Mouse (Mus musculus) kidney, postnatal 25 days (tissue): ENCODE data around the gene Hdgfl2.

ENCODE experiments used
- DNase-seq, 2 experiments: peaks; one replicate each; pipeline ENCODE4 v3.0.0; 2021; ENCODE audit warnings: mixed read lengths in 2 of 2

Hdgfl2 gene

GRCm38 (mm10) chr17:56132661-56133060, 53.2 kb downstream of the Hdgfl2 start:
- peak; percentile 65 to 78 for DNase-seq

GRCm38 (mm10) chr17:56133457-56134363, 54.3 kb downstream of the Hdgfl2 start:
- DNase-seq, result peak; percentile 84 to 90

- DNase-seq, result peak; percentile 77 to 79
Measured at GRCm38 (mm10) chr17:56134463-56134971, 55.1 kb downstream of the Hdgfl2 start.

GRCm38 (mm10) chr17:56136558-56136957, 57.1 kb downstream of the Hdgfl2 start:
- peak in 1 of 2 experiments; percentile 63 for DNase-seq

DNA sequence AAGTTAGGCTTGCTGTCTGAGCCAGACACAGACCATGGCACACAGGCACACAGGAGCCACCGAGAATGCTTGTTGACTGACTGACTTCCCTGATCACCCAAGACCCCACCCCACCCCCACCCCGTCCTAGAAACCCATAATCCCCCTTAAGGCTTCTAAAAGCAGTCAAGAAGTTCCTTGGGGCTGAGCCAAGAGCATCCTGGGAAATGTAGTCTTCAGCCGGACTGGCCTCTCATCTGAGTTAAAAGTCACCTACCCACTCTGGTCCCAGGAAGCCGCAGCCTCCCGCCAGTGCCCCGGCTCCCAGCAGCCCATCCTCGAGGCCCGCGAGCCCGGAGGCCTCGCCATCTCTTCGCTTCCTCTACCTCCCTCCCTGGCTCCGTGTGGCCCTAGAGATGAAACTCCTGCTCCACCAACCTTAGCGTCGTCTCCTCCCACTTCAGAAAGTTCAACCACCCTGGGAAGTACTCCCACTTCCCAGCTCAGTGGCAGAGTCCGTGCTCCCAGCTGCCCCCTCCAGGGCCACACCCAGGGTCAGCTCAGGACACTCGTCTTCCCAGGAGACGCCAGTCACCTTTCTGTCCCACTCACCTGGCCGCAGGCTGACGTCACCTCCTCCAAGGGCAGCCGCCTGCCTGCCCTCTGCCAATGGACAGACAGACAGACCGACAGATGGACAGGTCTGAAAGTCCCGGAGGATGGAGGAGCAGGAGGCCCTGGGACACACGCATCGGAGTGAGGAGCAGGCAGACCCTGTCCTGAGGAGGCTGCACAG, 58.6 kb downstream of the Hdgfl2 start:
- peak; percentile 30 to 52 for DNase-seq

DNA sequence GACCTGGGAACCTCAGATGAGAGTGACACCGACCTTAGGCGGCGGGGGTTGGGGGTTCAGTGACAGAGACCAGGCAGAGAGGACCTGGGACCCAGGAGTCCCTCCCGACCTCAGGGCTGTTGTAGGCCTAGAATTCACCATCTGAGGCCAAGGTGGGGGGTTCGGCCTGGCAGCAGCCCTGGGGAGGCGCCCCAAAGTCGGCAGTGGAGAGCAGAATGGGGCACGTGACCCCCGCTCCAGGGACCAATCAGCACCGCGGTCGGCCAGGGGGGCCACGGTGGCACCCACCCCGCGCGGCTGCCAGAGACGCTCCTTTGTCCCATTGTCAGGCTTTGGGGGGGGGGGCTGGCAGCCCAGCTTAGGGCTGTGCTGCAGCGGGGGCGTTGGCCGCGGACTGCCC, 59.9 kb downstream of the Hdgfl2 start:
- DNase-seq, result no peak

DNA sequence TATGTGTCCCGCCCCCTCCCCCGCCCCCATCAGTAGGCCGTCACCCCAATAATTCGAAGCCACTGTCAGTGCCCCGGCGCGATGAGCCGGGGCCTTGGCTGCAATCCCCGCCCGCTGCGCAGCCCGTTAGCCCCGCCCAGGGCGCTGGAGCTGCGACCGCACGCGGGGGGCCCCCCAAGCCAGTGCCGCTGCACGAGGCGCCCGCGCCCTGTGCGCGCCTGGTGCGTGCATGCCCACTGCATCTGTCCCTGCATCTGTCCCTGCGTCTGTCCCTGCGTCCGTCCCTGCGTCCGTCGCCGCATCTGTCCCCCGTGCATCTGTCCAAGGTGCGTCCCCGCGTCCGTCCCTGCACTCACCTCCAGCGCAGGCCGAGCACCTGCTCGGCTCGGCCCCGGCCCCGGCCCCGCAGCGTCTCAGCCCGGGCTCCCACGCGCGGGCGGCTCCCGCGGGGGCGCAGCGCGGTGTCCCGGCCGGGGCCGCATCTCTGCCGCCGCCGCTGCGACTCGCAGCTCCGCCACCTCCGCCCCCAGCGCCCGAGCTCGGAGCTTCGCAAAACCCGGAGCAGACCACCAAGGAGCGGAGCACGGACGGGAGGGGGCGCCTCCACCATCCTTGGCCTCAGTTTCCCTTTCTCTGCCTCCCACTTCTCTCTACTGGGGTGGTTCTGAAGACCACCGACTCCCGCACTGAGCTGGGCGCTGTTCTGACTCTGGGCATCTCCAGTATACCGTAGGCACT, 60.6 kb downstream of the Hdgfl2 start, which contains the start of gene Sema6b:
Gene Sema6b, minus strand, starts transcription at position 486 of the 738 bp plus-strand sequence.
- peak; percentile 40 to 64 for DNase-seq

DNA sequence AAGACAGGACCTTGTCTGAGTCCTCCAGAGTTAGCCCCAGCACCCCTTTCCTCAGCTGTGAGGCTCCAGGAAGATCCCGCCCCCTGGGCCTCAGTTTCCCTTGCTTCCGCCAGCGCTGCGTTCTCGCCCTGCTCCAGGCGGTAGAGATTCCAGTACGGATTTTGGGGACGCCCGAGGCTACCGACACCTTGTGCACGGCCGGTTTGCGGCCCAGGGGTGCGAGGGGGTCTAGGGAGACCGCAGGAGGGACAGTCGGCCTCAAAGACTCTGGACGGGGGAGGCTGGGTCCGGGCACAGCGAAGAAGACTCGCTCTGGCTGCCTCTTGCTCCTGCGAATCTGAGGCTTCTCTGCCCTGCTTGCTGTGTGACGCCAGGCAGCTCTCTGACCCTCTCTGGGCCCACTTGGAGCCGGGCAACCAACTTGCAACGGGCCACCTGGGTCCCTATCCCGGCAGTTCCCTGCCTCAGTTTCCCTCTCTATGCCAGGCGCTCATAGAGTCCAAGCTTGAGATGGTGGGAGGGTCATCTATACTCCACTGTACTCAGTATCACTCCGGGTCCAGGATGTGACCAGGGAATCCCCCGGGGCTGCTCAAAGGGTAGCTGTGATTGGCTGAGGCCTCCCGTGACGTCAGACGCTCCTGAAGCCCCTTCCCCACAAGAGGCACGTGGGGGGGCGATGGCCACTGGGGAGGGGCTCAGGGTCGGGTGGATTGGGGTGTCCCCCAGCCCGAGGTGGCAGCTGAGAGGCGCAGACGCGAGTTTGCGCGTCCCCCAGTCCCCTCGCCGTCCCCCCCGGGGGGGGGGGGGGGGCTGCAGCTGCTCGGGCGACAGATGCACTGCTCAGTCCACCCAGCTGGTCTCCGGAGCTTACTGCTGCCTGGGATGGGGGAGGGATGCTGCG, 62.5 kb downstream of the Hdgfl2 start:
- DNase-seq, result peak in 1 of 2 experiments; percentile 52

- no peak for DNase-seq
Measured at GRCm38 (mm10) chr17:56144546-56144945, 65.1 kb downstream of the Hdgfl2 start.

DNA sequence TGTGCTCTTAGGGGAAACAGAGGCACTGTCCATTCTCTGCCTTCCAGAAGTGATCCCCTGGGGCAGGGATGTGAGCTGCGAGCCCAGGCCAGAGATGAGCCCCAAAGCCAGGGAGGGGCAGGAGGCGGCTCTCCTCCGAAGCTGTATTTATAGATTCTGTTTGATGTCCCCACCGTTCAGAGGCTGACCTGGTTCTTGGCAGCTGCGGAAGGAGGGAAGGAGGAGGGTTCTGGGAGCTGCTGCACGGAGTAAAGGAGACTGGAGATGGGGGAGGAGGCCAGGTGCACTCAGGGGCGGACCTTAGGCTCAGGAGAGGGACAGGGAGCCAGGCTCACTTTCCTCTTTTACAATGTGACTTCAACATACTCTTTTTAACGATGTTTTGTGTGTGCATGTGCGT, 66.7 kb downstream of the Hdgfl2 start:
- no peak for DNase-seq

- no peak for DNase-seq
Measured at GRCm38 (mm10) chr17:56147420-56147819, 68.0 kb downstream of the Hdgfl2 start.

DNA sequence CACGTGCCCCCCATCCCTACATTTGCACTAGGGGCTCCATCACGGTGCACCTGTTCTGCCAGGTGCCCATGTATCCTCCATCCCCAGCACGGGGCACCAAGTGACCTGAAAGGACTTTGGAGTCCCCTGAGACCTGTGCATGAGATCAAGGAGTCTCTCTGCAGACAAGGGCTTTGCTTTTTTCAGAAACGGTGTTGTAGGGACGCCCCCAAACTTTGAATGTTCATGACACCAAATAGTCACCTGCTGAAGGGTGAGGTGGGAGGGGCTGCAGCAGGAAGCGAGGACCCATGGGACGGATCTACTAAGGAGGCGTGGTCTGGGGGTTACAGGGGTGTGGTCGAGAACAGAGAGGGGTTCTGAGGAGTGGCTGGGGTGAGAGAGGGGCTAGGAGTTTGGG, 68.8 kb downstream of the Hdgfl2 start:
- no peak for DNase-seq

GRCm38 (mm10) chr17:56148790-56149618, 69.6 kb downstream of the Hdgfl2 start:
- DNase-seq, result no peak

- no peak for DNase-seq
Measured at GRCm38 (mm10) chr17:56149897-56150296, 70.5 kb downstream of the Hdgfl2 start.
